Mouse (Mus musculus) heart, embryonic 10.5 days (tissue): ENCODE measurements at regions not wholly inside any gene's neighbourhood (a gene's known extent, or its start where the extent isn't known, plus 50 kb on each side); places are given as distances from the start of the nearest gene placed in this dataset.

Experiments used
- DNase-seq: peaks from one replicate; pipeline ENCODE4 v3.0.0-alpha.2; 2017; ENCODE audit warnings: low spot score
- H3K27ac ChIP-seq: fragments of 300-500 bp; sonication (generic); 2 replicates; pipeline ENCODE4 v1.5.1; 2016; ENCODE audit warnings: mild to moderate bottlenecking
- H3K27me3 ChIP-seq: fragments of 300-500 bp; sonication (generic); 2 replicates; pipeline ENCODE4 v1.6.1; 2016; ENCODE audit warnings: mild to moderate bottlenecking; ENCODE audit not compliant: poor library complexity, insufficient read depth, severe bottlenecking
- H3K36me3 ChIP-seq: fragments of 300-500 bp; sonication (generic); 2 replicates; pipeline ENCODE4 v1.6.1; 2016; ENCODE audit warnings: mild to moderate bottlenecking, moderate library complexity
- H3K4me1 ChIP-seq: fragments of 300-500 bp; sonication (generic); 2 replicates; pipeline ENCODE4 v1.6.1; 2016; ENCODE audit warnings: mild to moderate bottlenecking
- H3K4me3 ChIP-seq: fragments of 300-500 bp; sonication (generic); 2 replicates; pipeline ENCODE4 v1.5.1; 2016; ENCODE audit warnings: mild to moderate bottlenecking, moderate library complexity
- H3K9me3 ChIP-seq: fragments of 300-500 bp; sonication (generic); 2 replicates; pipeline ENCODE4 v1.6.1; 2016; ENCODE audit warnings: mild to moderate bottlenecking, moderate library complexity
- WGBS: fragments of 180-500 bp; shearing (Covaris S2); methylation state at CpG from one replicate; pipeline ENCODE4 v1.1.7; 2016; 5-methylcytosine and 5-hydroxymethylcytosine counted together

DNA sequence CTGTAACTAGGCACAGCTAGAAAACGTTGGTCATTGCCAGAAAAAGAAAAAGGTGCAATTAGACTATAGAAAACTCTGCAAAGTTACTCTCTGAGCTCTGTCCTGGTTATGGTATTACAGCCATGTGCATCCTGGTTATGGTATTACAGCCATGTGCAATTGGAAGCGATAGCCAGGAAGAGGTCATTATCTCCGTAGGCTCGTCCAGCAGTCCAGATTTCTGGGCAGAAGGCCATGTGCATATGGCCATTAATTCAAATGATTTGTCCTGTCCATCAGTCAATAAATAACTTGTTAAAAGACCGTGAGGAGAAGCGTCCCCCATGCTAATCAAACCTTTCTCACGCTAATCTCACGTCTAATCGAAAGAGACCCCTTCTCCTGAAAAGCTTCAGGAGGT lies 75.7 kb upstream of the Samsn1 start:
- Histone ChIP-seq H3K36me3 (no peaks in the 10 kb centered on the region), H3K27me3 (no peaks in the 10 kb centered on the region), H3K9me3 (no peaks in the 10 kb centered on the region), H3K27ac (no peak overlapping the region), H3K4me3 (no peak overlapping the region), H3K4me1 (peaks cover 2% of the 10 kb centered on the region; the same call in 1 of the 2 replicates)
- 83% methylated on average over 9 of the region's 9 CpGs for WGBS
- DNase-seq: no peak

GRCm38 (mm10) chr16:76096363-76096762 lies 74.3 kb upstream of the Samsn1 start:
- H3K36me3 ChIP-seq: no peaks in the 10 kb centered on the region
- no peaks in the 10 kb centered on the region for H3K27me3 ChIP-seq
- DNase-seq: no peak
- H3K4me3 ChIP-seq: no peak overlapping the region
- no peaks in the 10 kb centered on the region for H3K4me1 ChIP-seq
- H3K27ac ChIP-seq: no peak overlapping the region
- no peaks in the 10 kb centered on the region for H3K9me3 ChIP-seq
- WGBS: 82% methylated on average over 4 of the region's 4 CpGs

DNA sequence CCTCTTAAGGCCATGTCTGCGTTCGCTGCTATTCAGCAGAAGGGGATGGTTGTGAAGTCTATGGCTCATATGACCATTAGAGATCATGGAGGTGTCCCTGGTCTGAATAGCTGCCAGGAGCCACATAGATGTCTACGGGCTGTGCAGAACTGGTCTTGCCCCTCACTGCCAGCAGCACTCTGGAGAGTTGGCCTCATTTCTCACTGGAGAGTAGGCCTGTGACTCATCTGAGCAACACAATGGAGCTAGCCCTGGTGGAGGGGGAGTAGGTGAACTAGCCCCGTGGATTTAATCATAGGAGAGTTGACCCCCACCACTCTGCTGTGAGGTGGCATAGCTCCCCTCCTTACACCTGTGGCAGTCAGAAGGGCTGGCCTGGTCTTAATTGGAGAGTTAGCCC lies 63.3 kb upstream of the Samsn1 start:
- DNase-seq: no peak
- no peak overlapping the region for H3K27ac ChIP-seq
- no peaks in the 10 kb centered on the region for H3K27me3 ChIP-seq
- no peaks in the 10 kb centered on the region for H3K36me3 ChIP-seq
- H3K9me3 ChIP-seq: no peaks in the 10 kb centered on the region
- H3K4me1 ChIP-seq: no peaks in the 10 kb centered on the region
- H3K4me3 ChIP-seq: no peak overlapping the region
- WGBS: 88% methylated on average over 4 of the region's 4 CpGs

DNA sequence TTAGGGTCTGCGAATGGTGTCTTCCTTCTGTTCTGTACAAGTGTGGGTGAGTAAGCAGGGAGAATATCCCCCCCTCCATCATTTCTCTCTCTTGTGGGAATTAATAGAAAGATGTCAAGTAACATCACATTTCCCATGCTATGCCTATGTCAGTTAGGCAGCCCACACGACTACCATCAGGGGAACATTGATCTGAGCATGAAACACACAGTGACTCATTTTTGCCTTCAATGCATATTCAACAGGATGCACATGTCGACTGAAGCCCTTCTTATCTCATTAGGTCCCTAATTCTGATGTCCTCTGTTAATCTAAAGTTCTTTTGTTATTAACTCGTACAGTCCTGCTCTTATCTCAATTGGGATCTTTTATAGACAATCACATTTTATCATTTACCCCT lies 60.4 kb upstream of the Samsn1 start:
- Histone ChIP-seq H3K4me3 (no peak overlapping the region), H3K27me3 (no peaks in the 10 kb centered on the region), H3K9me3 (no peaks in the 10 kb centered on the region), H3K4me1 (no peaks in the 10 kb centered on the region), H3K27ac (no peak overlapping the region), H3K36me3 (no peaks in the 10 kb centered on the region)
- no peak for DNase-seq
- whole genome bisulfite sequencing: 75% methylated on average over 4 of the region's 4 CpGs

- Histone ChIP-seq H3K4me3 (no peak overlapping the region), H3K27me3 (no peaks in the 10 kb centered on the region), H3K4me1 (no peaks in the 10 kb centered on the region), H3K27ac (no peak overlapping the region), H3K36me3 (no peaks in the 10 kb centered on the region), H3K9me3 (no peaks in the 10 kb centered on the region)
- WGBS: 81% methylated on average over 6 of the region's 6 CpGs
- no peak for DNase-seq
Measured at GRCm38 (mm10) chr16:76079761-76080502, 57.9 kb upstream of the Samsn1 start.

DNA sequence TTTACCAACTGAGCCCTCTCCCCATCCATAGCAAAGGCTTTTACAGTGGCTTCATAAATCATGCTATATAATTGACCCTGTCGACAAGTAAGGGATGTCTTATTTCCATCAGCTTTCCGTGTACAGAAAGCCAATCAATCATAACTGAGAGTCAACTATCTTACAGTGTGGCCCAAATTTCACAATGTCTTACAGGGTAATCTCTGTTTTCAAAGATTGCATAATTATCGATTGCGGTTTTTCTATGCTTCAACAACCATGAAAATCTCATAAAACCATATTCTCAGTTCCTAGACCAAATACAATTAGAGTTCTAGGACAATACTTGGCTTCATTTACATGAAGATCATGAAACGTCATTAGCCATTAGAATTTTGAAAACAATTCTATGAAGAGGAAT lies 56.1 kb upstream of the Samsn1 start:
- Histone ChIP-seq H3K9me3 (no peaks in the 10 kb centered on the region), H3K27ac (no peak overlapping the region), H3K4me1 (no peaks in the 10 kb centered on the region), H3K4me3 (no peak overlapping the region), H3K36me3 (no peaks in the 10 kb centered on the region), H3K27me3 (no peaks in the 10 kb centered on the region)
- DNase-seq: no peak
- 76% methylated on average over 5 of the region's 5 CpGs for WGBS

DNA sequence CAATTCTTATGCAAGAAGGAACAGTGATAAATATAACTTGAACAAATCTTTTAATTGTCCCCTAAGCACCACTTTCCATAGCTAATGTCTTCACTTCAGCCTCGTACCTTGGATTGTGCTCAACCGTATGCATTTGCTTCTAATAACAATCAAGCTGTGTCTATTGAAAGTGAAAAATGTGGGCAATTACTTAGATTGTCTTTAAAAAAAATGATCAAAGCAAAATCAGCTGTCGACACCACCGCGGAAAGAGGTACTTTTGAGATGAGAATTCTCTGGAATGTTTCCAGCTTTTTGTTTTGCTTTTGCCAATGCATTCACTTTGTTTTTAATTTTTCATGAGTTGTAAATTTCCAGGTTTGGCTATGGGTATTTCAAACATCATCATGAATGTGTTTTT lies 54.1 kb upstream of the Samsn1 start:
- no peak overlapping the region for H3K4me3 ChIP-seq
- H3K9me3 ChIP-seq: no peaks in the 10 kb centered on the region
- H3K27ac ChIP-seq: no peak overlapping the region
- no peaks in the 10 kb centered on the region for H3K36me3 ChIP-seq
- no peaks in the 10 kb centered on the region for H3K27me3 ChIP-seq
- WGBS: 82% methylated on average over 5 of the region's 5 CpGs
- no peaks in the 10 kb centered on the region for H3K4me1 ChIP-seq
- no peak for DNase-seq
